Comparison of ENCODE assay signal across 27 mouse cellular contexts in genomic region chr3:138775926-138776715, GRCm38 (mm10).
"Had no signal": no experiment of that assay in that cellular context is flagged by ENCODE, and none has a peak within 500 bp of the region (broad histone marks: within the 10 kb centered on the region; RNA-seq: fewer than 3 reads in every experiment).

No protein-coding gene starts in this region.

- H3K27ac ChIP-seq: gastrocnemius, adult 2 months; heart, embryonic 10.5 days; hindbrain, embryonic 10.5 days; hindbrain, embryonic 12.5 days; hindbrain, embryonic 14.5 days; kidney, embryonic 15.5 days; kidney, postnatal 0 days; limb, embryonic 13.5 days; liver, embryonic 12.5 days had no signal

- H3K4me2 ChIP-seq: heart, embryonic 12.5 days; hindbrain, embryonic 12.5 days; hindbrain, embryonic 14.5 days; kidney, embryonic 15.5 days; limb, embryonic 13.5 days; limb, embryonic 15.5 days; liver, embryonic 12.5 days had no signal

- H3K9me3 ChIP-seq: heart, embryonic 10.5 days; heart, embryonic 12.5 days; hindbrain, embryonic 10.5 days; hindbrain, embryonic 12.5 days; kidney, embryonic 15.5 days; limb, embryonic 13.5 days; limb, embryonic 15.5 days; liver, embryonic 12.5 days had no signal

- H3K4me3 ChIP-seq: gastrocnemius, adult 2 months; heart, embryonic 10.5 days; heart, embryonic 12.5 days; hindbrain, embryonic 10.5 days; hindbrain, embryonic 12.5 days; kidney, embryonic 15.5 days; limb, embryonic 13.5 days; limb, embryonic 15.5 days; liver, embryonic 12.5 days had no signal

- H3K36me3 ChIP-seq: heart, embryonic 10.5 days; heart, embryonic 12.5 days; hindbrain, embryonic 10.5 days; hindbrain, embryonic 12.5 days; kidney, embryonic 15.5 days; limb, embryonic 13.5 days; limb, embryonic 15.5 days; liver, embryonic 12.5 days had no signal

- ATAC-seq: hindbrain, embryonic 16.5 days; inflammation-experienced regulatory T-cells, adult 6 months; intestine, embryonic 16.5 days; liver, embryonic 12.5 days had no signal

- H3K9ac ChIP-seq: heart, embryonic 12.5 days; hindbrain, embryonic 12.5 days; hindbrain, embryonic 14.5 days; kidney, embryonic 15.5 days; limb, embryonic 13.5 days; limb, embryonic 15.5 days; liver, embryonic 12.5 days had no signal

- DNase-seq: gastrocnemius, adult 2 months; gastrocnemius, postnatal 10 days; gastrocnemius, postnatal 25 days; heart, adult 18-20 months; heart, postnatal 10 days; heart, postnatal 4 days; kidney, adult 11 months; kidney, adult 2 months; kidney, adult 9 months; kidney, postnatal 14 days; kidney, postnatal 36 days; layer of hippocampus, adult 9-11 months; layer of hippocampus, postnatal 36 days; left cerebral cortex, postnatal 4 days had no signal

- H3K27me3 ChIP-seq: heart, embryonic 12.5 days; hindbrain, embryonic 12.5 days; kidney, embryonic 15.5 days; limb, embryonic 15.5 days; liver, embryonic 12.5 days had no signal
